Mouse (Mus musculus) ES-Bruce4 (cell line): ENCODE data around the gene Bcl2l12.

Experiments
- CTCF ChIP-seq: IDR thresholded peaks from one replicate; pipeline ENCODE4 v1.8.1; 2011; ENCODE audit warnings: low read depth, low read length
- POLR2A ChIP-seq: IDR thresholded peaks from one replicate; pipeline ENCODE4 v1.8.1; 2011; ENCODE audit warnings: low read length; ENCODE audit not compliant: insufficient read depth

GRCm38 (mm10) chr7:45007846-45008245 is 9.3 kb upstream of the Bcl2l12 start:
- TF ChIP-seq POLR2A = no peak
- TF ChIP-seq CTCF = no peak
